Mouse (Mus musculus) induced T-regulatory cell, adult 2 months (primary cell): ENCODE results near the gene Rangap1.

Experiments used
- DNase-seq: peaks from one replicate; pipeline ENCODE4 v3.0.0-alpha.2; 2012; ENCODE audit warnings: low read depth

Rangap1 gene

GRCm38 (mm10) chr15:81744992-81745600, at the start of gene Rangap1, which contains the start of gene Zc3h7b:
TSS of gene Rangap1 (minus strand) at chr15:81745530.
TSS of gene Zc3h7b (plus strand) at chr15:81745057.
- peak; percentile 77 for DNase-seq

DNA sequence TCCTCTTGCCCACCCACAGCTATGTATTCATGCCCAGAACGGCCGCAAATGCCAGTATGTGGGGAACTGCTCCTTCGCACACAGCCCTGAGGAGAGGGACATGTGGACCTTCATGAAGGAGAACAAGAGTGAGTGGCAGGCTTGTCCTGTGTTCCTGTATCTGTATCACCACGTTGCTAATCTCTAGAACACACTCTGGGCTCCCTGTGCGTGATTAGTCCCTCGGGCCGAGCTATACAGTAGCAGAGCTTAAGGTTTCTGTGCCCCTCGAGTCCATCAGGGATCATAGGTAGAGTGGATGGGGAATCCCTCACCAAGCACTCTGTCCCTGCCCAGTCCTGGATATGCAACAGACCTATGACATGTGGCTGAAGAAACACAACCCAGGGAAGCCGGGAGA, 47.1 kb upstream of the Rangap1 start:
- no peak for DNase-seq

- no peak for DNase-seq
Measured at GRCm38 (mm10) chr15:81787525-81787924, 42.2 kb upstream of the Rangap1 start.

- DNase-seq, result no peak
Measured at GRCm38 (mm10) chr15:81785701-81786100, 40.4 kb upstream of the Rangap1 start.

GRCm38 (mm10) chr15:81784762-81785161, 39.4 kb upstream of the Rangap1 start:
- no peak for DNase-seq

DNA sequence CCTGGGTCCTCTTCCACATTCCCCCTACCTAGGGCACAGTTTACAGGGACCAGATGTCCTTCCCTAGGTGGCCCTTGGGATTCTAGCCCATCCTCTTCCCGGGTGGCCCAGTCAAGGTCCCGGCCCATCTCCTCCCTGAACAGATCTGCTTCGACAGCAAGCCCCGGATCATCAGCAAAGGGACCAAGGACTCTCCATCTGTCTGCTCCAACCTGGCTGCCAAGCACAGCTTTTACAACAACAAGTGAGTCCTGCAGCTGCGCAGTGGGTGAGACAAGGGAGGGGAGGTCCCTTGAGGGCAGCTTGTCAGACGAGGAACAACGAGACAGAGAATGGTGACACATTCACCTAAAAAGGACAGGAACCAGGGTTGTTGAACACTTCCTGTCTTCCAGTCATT, 36.5 kb upstream of the Rangap1 start:
- no peak for DNase-seq

DNA sequence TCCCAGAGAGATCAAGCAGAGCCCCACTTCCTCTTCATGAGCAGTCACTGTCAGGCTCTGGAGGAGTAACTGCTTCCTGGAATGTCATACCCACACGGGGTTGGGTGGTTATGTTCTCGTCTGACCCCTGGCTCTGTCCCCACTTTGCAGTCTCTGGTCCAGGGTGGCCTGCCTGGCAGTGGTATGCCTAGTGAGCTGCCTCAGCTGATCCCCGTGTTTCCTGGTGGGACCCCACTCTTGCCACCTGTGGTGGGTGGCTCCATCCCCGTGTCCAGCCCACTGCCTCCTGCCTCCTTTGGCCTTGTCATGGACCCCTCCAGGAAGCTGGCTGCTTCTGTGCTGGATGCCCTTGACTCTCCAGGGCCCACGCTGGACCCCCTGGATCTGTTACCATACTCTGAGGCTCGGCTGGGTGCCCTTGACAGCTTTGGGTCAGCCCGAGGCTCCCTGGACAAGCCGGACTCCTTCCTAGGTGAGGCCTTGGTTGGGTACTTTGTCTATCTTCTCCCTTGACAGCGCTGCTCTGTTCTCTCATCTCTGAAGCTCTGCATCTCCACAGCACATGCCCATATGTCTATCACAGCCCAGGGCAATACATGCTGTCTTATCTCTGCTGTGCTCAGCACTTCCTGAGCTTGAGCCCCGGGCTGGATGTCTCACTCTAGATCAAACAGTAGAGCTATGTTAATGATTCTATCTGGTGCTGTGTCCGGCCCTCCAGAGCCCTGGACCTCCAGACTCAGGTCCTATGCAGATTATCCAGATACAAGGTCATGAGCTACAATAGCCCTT, 31.5 kb upstream of the Rangap1 start:
- peak; percentile 4 for DNase-seq

- DNase-seq, result no peak
Measured at GRCm38 (mm10) chr15:81774505-81775171, 29.3 kb upstream of the Rangap1 start.

DNA sequence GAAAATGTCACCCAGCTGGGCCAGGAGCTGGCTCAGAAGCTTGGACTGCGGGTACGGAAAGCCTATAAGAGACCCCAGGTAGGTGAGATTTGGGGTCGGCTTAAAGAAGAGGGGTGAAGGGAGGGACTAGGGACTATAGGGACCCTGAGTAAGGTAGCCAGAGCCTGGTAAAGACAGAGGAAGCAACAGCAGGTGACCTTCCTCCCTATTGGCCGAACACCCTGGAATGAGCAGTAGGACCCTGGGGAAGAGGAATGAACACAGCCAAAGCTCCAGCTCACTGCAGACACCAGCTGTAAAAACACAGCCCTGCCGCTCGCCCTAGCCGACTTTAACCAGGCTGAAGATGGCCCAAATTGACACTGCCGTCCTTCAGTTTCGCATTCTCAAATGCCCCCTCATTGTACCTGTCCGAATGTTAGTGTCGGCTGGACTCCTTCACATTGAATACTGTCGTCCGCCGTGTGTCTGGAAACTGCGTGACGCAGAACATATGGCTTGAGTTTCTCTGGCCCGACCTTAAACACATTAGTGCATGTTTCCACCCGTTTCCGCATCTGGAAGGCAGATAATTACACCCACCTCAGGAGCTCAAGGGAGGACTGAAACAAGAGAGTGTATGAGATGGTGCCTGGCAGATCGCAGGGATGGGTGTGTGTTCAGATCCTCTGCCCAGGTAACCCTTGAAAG, 27.2 kb upstream of the Rangap1 start:
- DNase-seq, result no peak

DNA sequence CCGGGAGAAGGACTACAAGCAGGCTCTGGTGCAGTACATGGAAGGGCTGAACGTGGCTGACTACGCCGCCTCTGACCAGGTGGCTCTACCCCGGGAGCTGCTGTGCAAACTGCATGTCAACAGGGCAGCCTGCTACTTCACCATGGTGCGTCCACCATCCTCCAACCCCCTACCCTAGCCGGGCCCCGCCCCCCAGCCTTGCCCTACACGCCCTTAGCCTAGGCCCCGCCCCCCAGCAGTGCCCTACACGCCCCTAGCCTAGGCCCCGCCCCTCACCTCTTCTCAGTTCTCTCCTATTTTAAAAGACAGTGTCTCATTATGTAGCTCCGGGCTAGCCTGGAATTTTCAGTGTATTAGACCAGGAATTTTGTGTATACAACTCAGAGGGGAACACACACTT, 23.7 kb upstream of the Rangap1 start:
- peak; percentile 16 for DNase-seq

DNA sequence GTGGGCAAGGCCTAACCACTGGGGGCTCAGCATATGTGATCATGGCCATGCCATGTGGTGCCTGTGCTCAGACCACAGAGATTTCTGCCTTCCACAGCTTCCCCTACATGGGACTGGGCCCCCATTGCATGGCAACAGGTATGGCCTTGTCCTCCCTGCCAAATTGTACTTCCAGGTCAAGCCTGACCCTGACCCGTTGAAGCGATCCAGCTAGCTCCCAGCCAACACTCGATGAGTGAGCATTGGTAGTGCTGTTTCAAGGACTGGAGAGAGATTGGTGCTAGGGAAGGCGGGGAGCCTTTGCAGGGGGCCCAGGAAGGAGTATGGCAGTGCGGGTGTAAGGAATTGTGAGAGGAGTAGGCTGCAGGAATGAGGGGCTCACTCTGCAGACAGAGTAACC, 21.1 kb upstream of the Rangap1 start:
- no peak for DNase-seq

- no peak for DNase-seq
Measured at GRCm38 (mm10) chr15:81765651-81766050, 20.3 kb upstream of the Rangap1 start.

GRCm38 (mm10) chr15:81764573-81764972, 19.2 kb upstream of the Rangap1 start:
- no peak for DNase-seq

GRCm38 (mm10) chr15:81761959-81762358, 16.6 kb upstream of the Rangap1 start:
- no peak for DNase-seq

DNA sequence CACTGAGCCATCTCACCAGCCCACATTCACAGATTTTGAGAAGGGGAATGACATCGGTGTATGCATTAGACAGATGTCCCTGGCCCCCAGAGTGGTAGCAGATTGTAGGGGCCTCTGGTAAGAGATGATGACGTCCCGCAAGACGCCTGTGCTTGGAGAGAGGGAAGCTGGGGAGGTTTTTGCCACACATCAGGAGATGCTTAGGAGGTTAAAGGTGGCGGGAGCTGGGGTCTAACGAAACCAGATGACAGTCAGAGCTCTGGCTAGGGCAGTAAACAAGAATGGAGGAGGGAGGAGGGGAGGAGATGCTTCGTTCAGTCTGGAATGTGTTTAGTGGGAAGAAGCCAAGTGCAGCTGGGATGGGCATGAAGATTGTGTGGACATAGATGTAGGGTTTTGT, 16.1 kb upstream of the Rangap1 start:
- no peak for DNase-seq

GRCm38 (mm10) chr15:81760361-81761079, 15.2 kb upstream of the Rangap1 start:
- DNase-seq, result no peak

DNA sequence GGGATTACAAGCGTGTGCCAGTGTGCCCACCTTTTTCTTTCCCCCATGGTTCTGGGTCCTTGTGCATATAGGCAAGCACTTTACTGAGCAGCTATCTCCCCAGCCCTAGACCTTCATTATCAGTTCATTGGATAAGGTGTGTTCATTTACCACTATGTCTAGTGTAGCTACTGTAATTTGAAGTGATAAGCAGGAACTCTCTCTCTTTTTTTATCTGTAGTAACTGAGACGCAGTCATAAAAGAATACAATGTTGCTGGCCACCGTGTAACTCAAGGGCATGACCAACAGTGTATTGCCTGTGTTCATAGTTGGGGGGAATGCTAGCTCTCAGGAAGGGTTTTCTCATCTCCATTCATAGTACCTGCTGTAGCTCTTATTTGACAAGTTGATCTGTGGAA, 14.2 kb upstream of the Rangap1 start:
- no peak for DNase-seq

- DNase-seq, result no peak
Measured at GRCm38 (mm10) chr15:81758701-81759100, 13.4 kb upstream of the Rangap1 start.

DNA sequence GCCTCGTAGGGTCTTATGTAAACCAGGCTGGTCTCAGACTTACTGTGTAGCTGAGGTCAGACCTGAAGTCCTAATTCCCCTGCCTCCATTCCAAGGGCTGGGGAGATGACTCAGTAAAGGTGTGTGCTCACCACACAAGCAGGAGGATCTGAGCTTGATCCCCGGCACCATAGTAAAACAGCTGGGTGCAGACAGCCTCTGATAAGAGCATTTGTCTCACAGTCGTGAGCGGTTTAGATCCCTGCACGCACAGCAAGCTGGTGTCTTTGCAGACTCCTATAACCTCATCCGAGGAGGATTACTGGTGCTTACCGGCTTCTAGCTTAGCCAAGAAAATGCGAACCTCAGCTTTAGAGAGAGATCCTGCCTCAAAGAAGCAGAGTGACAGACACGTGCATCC, 8.3 kb upstream of the Rangap1 start:
- no peak for DNase-seq

DNA sequence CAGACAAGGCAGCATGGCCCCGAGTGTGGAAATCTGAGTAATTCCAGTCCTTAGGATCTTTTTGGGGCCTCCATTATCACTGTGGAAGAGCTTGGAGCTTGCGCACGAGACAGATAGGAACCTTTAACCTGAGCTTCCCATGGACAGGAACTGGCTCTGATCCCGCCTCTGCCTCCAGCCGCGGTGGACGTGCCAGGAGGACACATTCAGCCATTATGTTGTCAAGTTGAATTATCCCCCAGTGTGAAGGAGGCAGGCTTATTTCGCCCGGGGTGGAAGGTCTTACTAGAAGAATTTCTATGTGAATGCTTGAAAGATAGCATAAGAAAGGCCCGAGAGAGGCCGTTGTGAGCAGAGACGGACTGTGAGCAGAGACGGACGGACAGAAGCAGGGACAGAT, 4.4 kb upstream of the Rangap1 start:
- no peak for DNase-seq

DNA sequence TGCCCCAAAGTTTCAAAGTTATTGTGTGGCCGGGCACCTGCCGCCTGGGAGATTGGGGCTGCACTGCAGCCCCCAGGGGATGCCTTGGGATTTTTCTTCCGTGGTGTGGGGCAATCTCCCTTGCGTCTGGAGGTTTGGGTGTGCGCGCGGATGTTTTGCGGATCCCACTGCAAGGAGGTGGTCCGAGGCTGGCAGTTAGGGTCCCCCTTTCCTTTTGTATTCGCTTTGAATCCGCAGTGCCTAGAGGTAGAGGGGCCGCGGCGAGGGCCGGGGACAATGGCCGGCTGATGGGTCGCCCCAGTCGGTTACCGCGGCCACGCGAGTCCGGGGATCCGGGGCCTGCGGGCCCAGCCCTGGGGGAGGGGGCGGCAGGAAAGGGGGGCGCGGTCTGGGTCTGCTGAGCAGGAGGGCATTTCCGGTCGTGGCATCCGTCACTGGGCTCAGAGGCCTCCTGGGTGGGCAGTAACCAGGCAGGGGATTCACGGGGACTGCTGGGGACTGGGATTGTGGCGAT, 328 bp upstream of the Rangap1 start:
- DNase-seq, result peak; percentile 62

- peak; percentile 55 for DNase-seq
Measured at GRCm38 (mm10) chr15:81742368-81742767, 3.0 kb downstream of the Rangap1 start.
